Comparison of ENCODE assay signal across 21 mouse cellular contexts in the genomic region with DNA sequence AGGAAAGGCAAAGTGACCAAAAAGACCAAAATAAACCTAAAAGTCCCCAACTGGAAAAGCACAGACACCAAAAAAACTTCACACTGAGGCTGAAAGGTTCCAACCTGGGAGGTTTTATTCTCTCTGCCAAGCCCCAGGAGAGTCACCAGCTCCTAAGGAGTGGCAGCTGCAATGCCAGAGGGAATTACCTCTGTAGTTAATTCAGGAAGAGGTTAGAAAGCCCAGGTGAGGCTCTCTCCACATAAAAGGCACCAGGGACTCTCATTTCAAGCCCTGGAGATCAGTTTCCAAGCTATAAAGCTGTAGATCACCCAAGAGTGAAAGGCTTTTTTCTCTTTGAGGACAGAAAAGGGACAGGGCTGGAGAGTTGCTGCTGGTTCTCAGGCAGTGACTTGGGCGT. TPM values are rescaled to one million over a fixed set of nuclear protein-coding genes. Genes with fewer than 3 reads are reported as not detected.
DNase-seq lines count a peak whose midpoint lies in the region; ATAC-seq and TF ChIP-seq lines count a peak whose summit lies in the region.
"Had no signal": no experiment of that assay in that cellular context is flagged by ENCODE, and none has a peak within 500 bp of the region (broad histone marks: within the 10 kb centered on the region; RNA-seq: fewer than 3 reads in every experiment).

No protein-coding gene starts in this region.

- no peaks in the 10 kb centered on the region for H3K9me3 ChIP-seq in embryonic facial prominence, embryonic 13.5 days
- H3K9me3 ChIP-seq in embryonic facial prominence, embryonic 10.5 days: no peaks in the 10 kb centered on the region
- H3K9me3 ChIP-seq in hindbrain, embryonic 13.5 days: no peaks in the 10 kb centered on the region
- H3K9me3 ChIP-seq in hindbrain, postnatal 0 days (ENCODE audit: low read length): no peaks in the 10 kb centered on the region
- H3K9me3 ChIP-seq in limb, embryonic 10.5 days (replicated peaks): no peaks in the 10 kb centered on the region
- no peaks in the 10 kb centered on the region for H3K9me3 ChIP-seq in stomach, embryonic 16.5 days (replicated peaks; ENCODE audit: control insufficient read depth, low read length)
- H3K9me3 ChIP-seq: G1E; heart, embryonic 15.5 days; intestine, embryonic 15.5 days had no signal

- 67% methylated on average over 1 of the region's 1 CpGs for WGBS in embryonic facial prominence, embryonic 13.5 days
- 90% methylated on average over 1 of the region's 1 CpGs for WGBS in embryonic facial prominence, embryonic 10.5 days
- 75% methylated on average over 1 of the region's 1 CpGs for WGBS in hindbrain, embryonic 13.5 days
- 83% methylated on average over 1 of the region's 1 CpGs for WGBS in hindbrain, postnatal 0 days
- WGBS in limb, embryonic 10.5 days: 76% methylated on average over 1 of the region's 1 CpGs
- 71% methylated on average over 1 of the region's 1 CpGs for WGBS in stomach, embryonic 16.5 days

- H3K9ac ChIP-seq in embryonic facial prominence, embryonic 13.5 days: no peak overlapping the region
- H3K9ac ChIP-seq in hindbrain, embryonic 13.5 days: peak overlapping the region; percentile 24; the same call in 1 of the 2 replicates
- no peak overlapping the region for H3K9ac ChIP-seq in hindbrain, postnatal 0 days (replicated peaks; ENCODE audit: low read length)
- no peak overlapping the region for H3K9ac ChIP-seq in stomach, embryonic 16.5 days (ENCODE audit: low read length)
- H3K9ac ChIP-seq: heart, embryonic 15.5 days; intestine, embryonic 15.5 days had no signal

- DNase-seq in embryonic facial prominence, embryonic 10.5 days (ENCODE audit: low spot score): no peak
- DNase-seq in hindbrain, postnatal 0 days (ENCODE audit: low spot score): no peak
- no peak for DNase-seq in limb, embryonic 10.5 days (ENCODE audit: low spot score)
- no peak for DNase-seq in embryo, embryonic 10.5 days (ENCODE audit: low spot score)
- DNase-seq in thymus, postnatal 4 days: no peak
- DNase-seq: adrenal gland, postnatal 10 days; B cell, adult 2 months; cerebellum, adult 11 months; cerebellum, adult 8-10 months; cerebellum, postnatal 14 days; gastrocnemius, adult 2 months; gastrocnemius, postnatal 25 days had no signal

- ATAC-seq in embryonic facial prominence, embryonic 13.5 days (ENCODE audit: insufficient number of reproducible peaks, insufficient read depth, low FRiP score, low TSS enrichment, low read depth): no peak
- ATAC-seq in hindbrain, embryonic 13.5 days (ENCODE audit: low FRiP score): no peak
- no peak for ATAC-seq in hindbrain, postnatal 0 days
- ATAC-seq in stomach, embryonic 16.5 days (ENCODE audit: insufficient read depth, low FRiP score): no peak
- ATAC-seq: CD4-positive, CD25-positive, alpha-beta regulatory T cell, adult 4 months; forebrain, embryonic 16.5 days; intestine, embryonic 15.5 days had no signal

- H3K27ac ChIP-seq in embryonic facial prominence, embryonic 13.5 days: peak overlapping the region; percentile 12; the same call in 1 of the 2 replicates
- H3K27ac ChIP-seq in embryonic facial prominence, embryonic 10.5 days (replicated peaks): no peak overlapping the region; the same call in 1 of the 2 replicates
- peak overlapping the region; percentile 55; the same call in 1 of the 2 replicates for H3K27ac ChIP-seq in hindbrain, embryonic 13.5 days
- no peak overlapping the region for H3K27ac ChIP-seq in hindbrain, postnatal 0 days
- peak overlapping the region; percentile 34; the same call in 1 of the 2 replicates for H3K27ac ChIP-seq in limb, embryonic 10.5 days
- peak overlapping the region; percentile 21; the same call in 1 of the 2 replicates for H3K27ac ChIP-seq in stomach, embryonic 16.5 days (ENCODE audit: low read length)
- H3K27ac ChIP-seq: gastrocnemius, adult 2 months; heart, embryonic 15.5 days; intestine, embryonic 15.5 days had no signal

- peaks cover 31% of the 10 kb centered on the region for H3K4me1 ChIP-seq in embryonic facial prominence, embryonic 13.5 days
- H3K4me1 ChIP-seq in embryonic facial prominence, embryonic 10.5 days: peaks cover 16% of the 10 kb centered on the region
- H3K4me1 ChIP-seq in hindbrain, embryonic 13.5 days (replicated peaks): peaks cover 24% of the 10 kb centered on the region
- H3K4me1 ChIP-seq in hindbrain, postnatal 0 days (ENCODE audit: insufficient read depth, low read length): no peaks in the 10 kb centered on the region
- peaks cover 11% of the 10 kb centered on the region; the same call in 1 of the 2 replicates for H3K4me1 ChIP-seq in limb, embryonic 10.5 days
- 0 out of 2 replicates have a peak, but pooled peaks cover 2% of the 10 kb centered on the region for H3K4me1 ChIP-seq in stomach, embryonic 16.5 days (ENCODE audit: control insufficient read depth, insufficient read depth, low read length)
- H3K4me1 ChIP-seq: intestine, embryonic 15.5 days had no signal

- H3K36me3 ChIP-seq in embryonic facial prominence, embryonic 13.5 days: peaks cover 33% of the 10 kb centered on the region
- H3K36me3 ChIP-seq in embryonic facial prominence, embryonic 10.5 days (replicated peaks): peaks cover 33% of the 10 kb centered on the region
- peaks cover 31% of the 10 kb centered on the region for H3K36me3 ChIP-seq in hindbrain, embryonic 13.5 days
- H3K36me3 ChIP-seq in hindbrain, postnatal 0 days (ENCODE audit: insufficient read depth, low read length): no peaks in the 10 kb centered on the region; the same call in 1 of the 2 replicates
- H3K36me3 ChIP-seq in limb, embryonic 10.5 days: peaks cover 33% of the 10 kb centered on the region
- H3K36me3 ChIP-seq in stomach, embryonic 16.5 days (ENCODE audit: control insufficient read depth, insufficient read depth, low read length): 0 out of 2 replicates have a peak, but pooled peaks cover 9% of the 10 kb centered on the region
- H3K36me3 ChIP-seq: G1E; heart, embryonic 15.5 days; intestine, embryonic 15.5 days had no signal

- H3K4me2 ChIP-seq in embryonic facial prominence, embryonic 13.5 days: no peak overlapping the region
- H3K4me2 ChIP-seq in hindbrain, embryonic 13.5 days: no peak overlapping the region
- H3K4me2 ChIP-seq in hindbrain, postnatal 0 days (ENCODE audit: low read depth, low read length): no peak overlapping the region
- H3K4me2 ChIP-seq in stomach, embryonic 16.5 days (ENCODE audit: low read depth, low read length): no peak overlapping the region
- H3K4me2 ChIP-seq: heart, embryonic 11.5 days; heart, embryonic 15.5 days; intestine, embryonic 15.5 days had no signal

- TF ChIP-seq CTCF in hindbrain, postnatal 0 days (IDR thresholded peaks at IDR 0.05; ENCODE audit: low read depth): no peak

- H3K4me3 ChIP-seq in embryonic facial prominence, embryonic 13.5 days: no peak overlapping the region
- no peak overlapping the region for H3K4me3 ChIP-seq in embryonic facial prominence, embryonic 10.5 days
- no peak overlapping the region for H3K4me3 ChIP-seq in hindbrain, embryonic 13.5 days
- no peak overlapping the region for H3K4me3 ChIP-seq in hindbrain, postnatal 0 days (ENCODE audit: low read length)
- H3K4me3 ChIP-seq in limb, embryonic 10.5 days: no peak overlapping the region
- H3K4me3 ChIP-seq in stomach, embryonic 16.5 days (replicated peaks; ENCODE audit: low read length): no peak overlapping the region
- H3K4me3 ChIP-seq: gastrocnemius, adult 2 months; heart, embryonic 15.5 days; intestine, embryonic 15.5 days had no signal

- no peaks in the 10 kb centered on the region for H3K27me3 ChIP-seq in embryonic facial prominence, embryonic 13.5 days
- no peaks in the 10 kb centered on the region for H3K27me3 ChIP-seq in embryonic facial prominence, embryonic 10.5 days (replicated peaks; ENCODE audit: low read depth, poor library complexity, severe bottlenecking)
- no peaks in the 10 kb centered on the region for H3K27me3 ChIP-seq in hindbrain, embryonic 13.5 days
- H3K27me3 ChIP-seq in hindbrain, postnatal 0 days (ENCODE audit: insufficient read depth, low read length): no peaks in the 10 kb centered on the region
- no peaks in the 10 kb centered on the region for H3K27me3 ChIP-seq in limb, embryonic 10.5 days (ENCODE audit: low read depth, poor library complexity, severe bottlenecking)
- no peaks in the 10 kb centered on the region for H3K27me3 ChIP-seq in stomach, embryonic 16.5 days (ENCODE audit: control insufficient read depth, insufficient read depth, low read length)
- H3K27me3 ChIP-seq: heart, embryonic 15.5 days; intestine, embryonic 15.5 days had no signal

RNA-seq across cellular contexts. Expression of a gene that starts 55.1 kb away (rescaled TPM):
- polyA plus RNA-seq in embryonic facial prominence, embryonic 13.5 days (2015; fragmentation: Nextera tagmentation; extraction: Ambion mirVana): 7.7 and 8.3 TPM in 2 replicates
- 7.4 and 8.1 TPM in 2 replicates for polyA plus RNA-seq in embryonic facial prominence, embryonic 10.5 days (2016; fragmentation: Nextera tagmentation; extraction: Ambion mirVana)
- polyA plus RNA-seq in hindbrain, embryonic 13.5 days (2015; fragmentation: Nextera tagmentation; extraction: Ambion mirVana): 13.4 and 14.0 TPM in 2 replicates
- 31.9 and 32.0 TPM in 2 replicates for total RNA-seq in hindbrain, postnatal 0 days (2014; rRNA removed)
- 6.4 and 7.6 TPM in 2 replicates for polyA plus RNA-seq in hindbrain, postnatal 0 days (2015; fragmentation: Nextera tagmentation; extraction: Ambion mirVana)
- polyA plus RNA-seq in limb, embryonic 10.5 days (2016; fragmentation: Nextera tagmentation; extraction: Ambion mirVana): 8.2 and 8.5 TPM in 2 replicates
- 2.3 and 2.4 TPM in 2 replicates for polyA plus RNA-seq in stomach, embryonic 16.5 days (2015; fragmentation: Nextera tagmentation; extraction: Ambion mirVana)

Comparison
In these comparisons a context has a peak if more than half of its experiments do, and no peak if none do; other contexts are left out.
1. H3K27ac ChIP-seq: peak in embryonic facial prominence, embryonic 13.5 days (single experiment), hindbrain, embryonic 13.5 days (single experiment), limb, embryonic 10.5 days (single experiment) and stomach, embryonic 16.5 days (single experiment); none in embryonic facial prominence, embryonic 10.5 days (single experiment) and hindbrain, postnatal 0 days (single experiment).